Mouse (Mus musculus) bone marrow, adult 2 months (tissue): ENCODE results near the gene Stt3a.

ENCODE experiments used
- CTCF ChIP-seq: fragments of 200-500 bp; IDR thresholded peaks from 2 replicates; pipeline ENCODE4 v1.5.1; 2011; ENCODE audit warnings: low read length, control low read depth; ENCODE audit not compliant: control insufficient read depth, insufficient read depth
- POLR2A ChIP-seq: fragments of 200-500 bp; IDR thresholded peaks from 2 replicates; pipeline ENCODE4 v1.6.1; 2011; ENCODE audit warnings: low read depth, mild to moderate bottlenecking, control low read depth, low read length, borderline replicate concordance; ENCODE audit not compliant: control insufficient read depth

DNA sequence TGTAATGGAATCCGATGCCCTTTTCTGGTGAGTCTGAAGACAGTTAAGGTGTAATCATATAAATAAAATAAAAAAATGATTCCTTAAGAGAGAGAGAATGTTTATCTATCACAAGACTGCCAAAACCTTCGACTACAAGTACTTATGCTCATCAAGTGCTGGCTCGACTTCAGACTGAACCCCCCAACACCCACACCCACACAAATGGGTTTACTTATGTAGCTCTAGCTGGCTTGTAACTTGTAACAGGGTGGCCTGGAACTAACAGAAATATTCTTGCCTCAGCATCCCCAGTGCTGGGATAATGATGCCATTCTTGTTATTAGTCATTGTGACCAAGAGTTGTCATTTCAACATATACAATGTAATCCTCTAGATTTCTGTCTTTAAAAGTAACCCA lies 36.4 kb upstream of the Stt3a start:
- no peak for TF ChIP-seq CTCF
- no peak for TF ChIP-seq POLR2A
